Mouse (Mus musculus): ENCODE results near the gene Gas7. TPM values are rescaled to one million over a fixed set of nuclear protein-coding genes. Genes with fewer than 3 reads are reported as not detected.

Gas7 gene
- polyA plus RNA-seq, 1 experiment: 239 TPM

GRCm38 (mm10) chr11:67657685-67658382 lies 202.6 kb downstream of the Gas7 start:
- TF ChIP-seq POLR2A (IDR thresholded peaks at IDR 0.05; ENCODE audit: extremely low read depth, insufficient read depth, low read length): no peak
- peak; percentile 74 for TF ChIP-seq CTCF (IDR thresholded peaks at IDR 0.05; ENCODE audit: extremely low read depth, insufficient read depth, low read length)
- Histone ChIP-seq H3K4me3 (ENCODE audit: insufficient read depth, low read length) (no peak overlapping the region), H3K27ac (ENCODE audit: insufficient read depth, low read length) (no peak overlapping the region), H3K4me1 (ENCODE audit: control insufficient read depth, insufficient read depth, low read length) (peaks cover 20% of the 10 kb centered on the region)

DNA sequence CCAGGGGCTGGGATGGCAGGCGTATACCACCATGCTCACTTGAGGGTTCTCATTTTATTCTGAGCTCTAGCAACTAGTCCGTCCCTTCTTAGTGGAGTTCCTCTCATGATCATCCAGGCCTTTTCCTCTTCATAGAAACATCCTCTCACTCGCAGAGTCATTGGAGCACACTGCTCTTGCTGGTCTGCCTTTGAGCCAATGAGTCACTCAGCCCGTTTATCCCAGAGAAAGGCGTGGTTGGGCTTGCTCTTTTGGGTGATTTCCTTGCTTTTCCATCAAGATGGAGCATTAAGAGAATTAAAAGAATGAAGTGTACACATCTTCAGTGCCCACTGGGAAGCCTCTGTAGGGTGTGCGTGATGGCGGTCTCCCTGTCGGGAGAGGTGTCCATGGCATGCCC lies 206.2 kb downstream of the Gas7 start:
- TF ChIP-seq CTCF (IDR thresholded peaks at IDR 0.05; ENCODE audit: extremely low read depth, insufficient read depth, low read length) (no peak), POLR2A (IDR thresholded peaks at IDR 0.05; ENCODE audit: extremely low read depth, insufficient read depth, low read length) (no peak)
- peaks cover 18% of the 10 kb centered on the region for H3K4me1 ChIP-seq (ENCODE audit: control insufficient read depth, insufficient read depth, low read length)
- H3K27ac ChIP-seq (ENCODE audit: insufficient read depth, low read length): no peak overlapping the region; the same call in 1 of the 2 replicates
- no peak overlapping the region for H3K4me3 ChIP-seq (ENCODE audit: insufficient read depth, low read length)

- H3K27ac ChIP-seq (ENCODE audit: insufficient read depth, low read length): peak overlapping the region; percentile 67; the same call in 1 of the 2 replicates
- no peak for TF ChIP-seq POLR2A (IDR thresholded peaks at IDR 0.05; ENCODE audit: extremely low read depth, insufficient read depth, low read length)
- no peak for TF ChIP-seq CTCF (IDR thresholded peaks at IDR 0.05; ENCODE audit: extremely low read depth, insufficient read depth, low read length)
- H3K4me3 ChIP-seq (ENCODE audit: insufficient read depth, low read length): no peak overlapping the region
- H3K4me1 ChIP-seq (ENCODE audit: control insufficient read depth, insufficient read depth, low read length): peaks cover 20% of the 10 kb centered on the region
Measured at GRCm38 (mm10) chr11:67663437-67663836, 208.2 kb downstream of the Gas7 start.

DNA sequence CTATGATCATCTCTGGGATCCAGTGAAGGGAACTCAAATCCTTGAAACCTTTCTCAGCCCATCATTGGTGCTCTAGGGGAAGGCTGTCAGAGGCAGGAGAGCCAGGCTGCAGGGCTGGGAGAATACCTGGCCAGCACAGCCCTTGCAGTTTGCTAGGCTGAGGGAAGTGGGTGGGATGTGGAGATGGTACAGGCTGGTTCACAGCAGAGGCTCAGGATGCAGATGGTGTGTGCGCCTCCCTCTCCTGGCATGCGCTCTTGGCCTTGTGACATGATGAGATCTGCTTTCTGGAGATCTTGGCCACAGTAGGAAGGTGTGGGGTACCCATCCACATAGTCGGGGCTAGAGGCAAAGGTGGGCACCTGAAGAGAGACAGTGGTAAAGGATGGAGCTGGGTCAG lies 209.0 kb downstream of the Gas7 start:
- H3K27ac ChIP-seq (ENCODE audit: insufficient read depth, low read length): peak overlapping the region; percentile 85
- no peak for TF ChIP-seq CTCF (IDR thresholded peaks at IDR 0.05; ENCODE audit: extremely low read depth, insufficient read depth, low read length)
- no peak for TF ChIP-seq POLR2A (IDR thresholded peaks at IDR 0.05; ENCODE audit: extremely low read depth, insufficient read depth, low read length)
- H3K4me1 ChIP-seq (ENCODE audit: control insufficient read depth, insufficient read depth, low read length): peaks cover 20% of the 10 kb centered on the region
- H3K4me3 ChIP-seq (ENCODE audit: insufficient read depth, low read length): no peak overlapping the region

DNA sequence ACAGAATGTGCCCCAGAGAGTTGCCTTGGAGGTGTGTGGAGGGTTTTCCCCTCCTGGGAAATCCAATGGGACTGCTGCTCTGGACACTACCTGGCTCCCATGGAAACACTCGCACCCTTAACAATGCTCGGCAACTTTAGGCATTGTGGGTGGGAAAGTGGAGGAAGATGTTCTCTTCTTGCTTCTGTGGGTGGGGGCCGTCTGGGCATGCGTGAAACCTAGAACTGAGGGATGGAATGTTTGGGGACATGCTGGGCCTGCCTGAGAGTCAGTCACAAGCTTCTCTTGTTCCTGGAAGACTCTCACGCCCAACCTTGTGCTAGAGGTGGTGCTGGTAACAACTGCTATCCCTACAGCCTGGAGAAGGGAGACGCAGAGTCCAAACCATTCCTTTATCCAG lies 209.7 kb downstream of the Gas7 start:
- Histone ChIP-seq H3K4me1 (ENCODE audit: control insufficient read depth, insufficient read depth, low read length) (peaks cover 22% of the 10 kb centered on the region), H3K27ac (ENCODE audit: insufficient read depth, low read length) (peak overlapping the region; percentile 95), H3K4me3 (ENCODE audit: insufficient read depth, low read length) (no peak overlapping the region)

GRCm38 (mm10) chr11:67666129-67666528 lies 210.9 kb downstream of the Gas7 start:
- TF ChIP-seq POLR2A (IDR thresholded peaks at IDR 0.05; ENCODE audit: extremely low read depth, insufficient read depth, low read length) (no peak), CTCF (IDR thresholded peaks at IDR 0.05; ENCODE audit: extremely low read depth, insufficient read depth, low read length) (no peak)

More for the DNA sequence above, 209.7 kb downstream of the Gas7 start:
- TF ChIP-seq CTCF (IDR thresholded peaks at IDR 0.05; ENCODE audit: extremely low read depth, insufficient read depth, low read length): no peak
- TF ChIP-seq POLR2A (IDR thresholded peaks at IDR 0.05; ENCODE audit: extremely low read depth, insufficient read depth, low read length): peak; percentile 64

DNA sequence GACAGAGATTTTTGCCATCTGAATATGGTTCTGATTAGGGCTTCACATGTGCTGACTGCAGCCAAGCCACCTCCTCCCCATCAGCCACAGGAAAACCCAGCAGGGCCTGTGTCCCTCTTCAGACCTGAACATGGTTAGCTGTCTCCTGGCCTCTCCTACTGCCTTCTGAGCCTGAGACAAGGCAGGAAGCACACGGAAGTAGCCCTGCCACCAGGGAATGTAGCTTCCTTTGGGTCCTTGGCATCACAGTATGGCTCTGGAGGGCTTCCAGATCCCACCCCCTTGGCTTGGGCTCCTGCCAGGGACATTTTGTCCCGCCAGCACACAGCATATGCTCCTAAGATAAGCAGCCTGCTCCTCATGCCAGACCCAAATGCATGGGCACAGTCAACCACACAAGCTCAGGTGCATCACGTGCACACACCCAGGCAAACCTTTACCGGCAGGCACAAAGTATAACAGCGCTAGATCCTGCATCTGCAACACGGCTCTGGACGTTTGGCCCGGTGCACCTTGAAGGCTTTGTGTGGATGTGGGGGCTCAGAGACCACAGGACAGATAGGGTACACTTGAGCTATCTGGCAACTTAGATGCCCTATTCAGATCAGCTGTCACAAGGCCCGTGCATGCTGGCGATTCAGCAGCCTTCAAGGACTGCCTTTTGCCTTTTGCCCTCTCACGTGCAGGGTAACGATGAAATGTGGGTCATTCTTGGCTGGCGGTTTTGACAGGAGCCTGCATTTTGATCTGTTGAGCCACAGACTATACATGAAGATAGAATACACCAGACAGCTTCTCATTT lies 212.5 kb downstream of the Gas7 start:
- Histone ChIP-seq H3K4me3 (ENCODE audit: insufficient read depth, low read length) (no peak overlapping the region), H3K4me1 (ENCODE audit: control insufficient read depth, insufficient read depth, low read length) (peaks cover 22% of the 10 kb centered on the region), H3K27ac (ENCODE audit: insufficient read depth, low read length) (peak overlapping the region; percentile 61)
- no peak for TF ChIP-seq CTCF (IDR thresholded peaks at IDR 0.05; ENCODE audit: extremely low read depth, insufficient read depth, low read length)
- peak; percentile 56 for TF ChIP-seq POLR2A (IDR thresholded peaks at IDR 0.05; ENCODE audit: extremely low read depth, insufficient read depth, low read length)

More at GRCm38 (mm10) chr11:67666129-67666528, 210.9 kb downstream of the Gas7 start:
- Histone ChIP-seq H3K27ac (ENCODE audit: insufficient read depth, low read length) (peak overlapping the region; percentile 95), H3K4me1 (ENCODE audit: control insufficient read depth, insufficient read depth, low read length) (peaks cover 22% of the 10 kb centered on the region), H3K4me3 (ENCODE audit: insufficient read depth, low read length) (no peak overlapping the region)

GRCm38 (mm10) chr11:67668460-67669007 lies 213.3 kb downstream of the Gas7 start:
- Histone ChIP-seq H3K4me1 (ENCODE audit: control insufficient read depth, insufficient read depth, low read length) (peaks cover 23% of the 10 kb centered on the region), H3K27ac (ENCODE audit: insufficient read depth, low read length) (no peak overlapping the region), H3K4me3 (ENCODE audit: insufficient read depth, low read length) (no peak overlapping the region)
- no peak for TF ChIP-seq POLR2A (IDR thresholded peaks at IDR 0.05; ENCODE audit: extremely low read depth, insufficient read depth, low read length)
- no peak for TF ChIP-seq CTCF (IDR thresholded peaks at IDR 0.05; ENCODE audit: extremely low read depth, insufficient read depth, low read length)

GRCm38 (mm10) chr11:67670031-67670430 lies 214.8 kb downstream of the Gas7 start:
- no peak overlapping the region for H3K27ac ChIP-seq (ENCODE audit: insufficient read depth, low read length)
- H3K4me3 ChIP-seq (ENCODE audit: insufficient read depth, low read length): no peak overlapping the region
- peaks cover 19% of the 10 kb centered on the region for H3K4me1 ChIP-seq (ENCODE audit: control insufficient read depth, insufficient read depth, low read length)
- no peak for TF ChIP-seq CTCF (IDR thresholded peaks at IDR 0.05; ENCODE audit: extremely low read depth, insufficient read depth, low read length)
- TF ChIP-seq POLR2A (IDR thresholded peaks at IDR 0.05; ENCODE audit: extremely low read depth, insufficient read depth, low read length): no peak
